10 mouse cellular contexts compared by ENCODE assay signal in the genomic region with DNA sequence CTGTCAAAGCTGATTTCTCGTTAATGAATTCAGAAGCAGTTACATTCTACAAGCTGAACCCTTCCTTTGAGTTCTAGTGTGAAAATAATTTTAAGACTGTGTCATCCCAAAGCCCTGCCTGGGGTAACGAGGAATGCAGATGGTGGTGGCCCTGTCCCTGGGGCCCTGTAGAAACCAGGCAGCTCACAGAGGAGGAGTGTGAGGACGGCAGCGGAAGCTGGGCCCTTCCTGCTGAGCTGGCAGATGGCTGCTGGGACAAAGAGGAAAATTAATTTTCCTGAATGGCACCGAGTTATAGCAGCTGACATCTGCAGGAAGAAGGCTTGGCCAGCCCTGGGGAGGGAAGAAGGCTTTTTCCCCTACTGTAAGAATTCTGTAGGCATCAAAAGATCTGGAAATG.
DNase-seq lines count a peak whose midpoint lies in the region; ATAC-seq and TF ChIP-seq lines count a peak whose summit lies in the region.
"Had no signal": no experiment of that assay in that cellular context is flagged by ENCODE, and none has a peak within 500 bp of the region (broad histone marks: within the 10 kb centered on the region; RNA-seq: fewer than 3 reads in every experiment).

No protein-coding gene starts in this region.

- peak overlapping the region; percentile 45 for H3K27ac ChIP-seq in hindbrain, embryonic 10.5 days
- no peak overlapping the region for H3K27ac ChIP-seq in hindbrain, embryonic 11.5 days (ENCODE audit: low read depth, low read length)
- peak overlapping the region; percentile 11; the same call in 1 of the 2 replicates for H3K27ac ChIP-seq in forebrain, embryonic 13.5 days
- 0 out of 2 replicates have a peak overlapping the region, but pooled peaks have one; percentile 33 for H3K27ac ChIP-seq in limb, embryonic 14.5 days (replicated peaks; ENCODE audit: low read depth, low read length)
- H3K27ac ChIP-seq: layer of hippocampus, adult 2 months had no signal

- H3K4me1 ChIP-seq in hindbrain, embryonic 10.5 days (replicated peaks) = peaks cover 55% of the 10 kb centered on the region
- no peaks in the 10 kb centered on the region for H3K4me1 ChIP-seq in hindbrain, embryonic 11.5 days (replicated peaks; ENCODE audit: control insufficient read depth, insufficient read depth, low read length)
- peaks cover 25% of the 10 kb centered on the region; the same call in 1 of the 2 replicates for H3K4me1 ChIP-seq in forebrain, embryonic 13.5 days
- peaks cover 4% of the 10 kb centered on the region for H3K4me1 ChIP-seq in limb, embryonic 14.5 days (ENCODE audit: control insufficient read depth, insufficient read depth, low read length)

- TF ChIP-seq POLR2A in limb, embryonic 14.5 days (IDR thresholded peaks at IDR 0.05; ENCODE audit: borderline replicate concordance, extremely low read depth, insufficient read depth, insufficient read length) = no peak

- 55% methylated on average over 5 of the region's 5 CpGs for WGBS in hindbrain, embryonic 10.5 days
- 46% methylated on average over 5 of the region's 5 CpGs for WGBS in hindbrain, embryonic 11.5 days
- WGBS in forebrain, embryonic 13.5 days = 57% methylated on average over 5 of the region's 5 CpGs
- 39% methylated on average over 5 of the region's 5 CpGs for WGBS in limb, embryonic 14.5 days

- H3K4me2 ChIP-seq in hindbrain, embryonic 11.5 days (replicated peaks; ENCODE audit: low read depth, low read length) = no peak overlapping the region
- H3K4me2 ChIP-seq in forebrain, embryonic 13.5 days = no peak overlapping the region
- H3K4me2 ChIP-seq in limb, embryonic 14.5 days (replicated peaks; ENCODE audit: low read depth, low read length, severe bottlenecking) = no peak overlapping the region

- H3K9me3 ChIP-seq in hindbrain, embryonic 10.5 days = no peaks in the 10 kb centered on the region
- no peaks in the 10 kb centered on the region for H3K9me3 ChIP-seq in hindbrain, embryonic 11.5 days (ENCODE audit: control insufficient read depth, low read length)
- H3K9me3 ChIP-seq in forebrain, embryonic 13.5 days (replicated peaks) = no peaks in the 10 kb centered on the region
- no peaks in the 10 kb centered on the region for H3K9me3 ChIP-seq in limb, embryonic 14.5 days (ENCODE audit: control insufficient read depth, low read length)
- H3K9me3 ChIP-seq: megakaryocyte, embryonic 14.5 days had no signal

- DNase-seq in hindbrain, embryonic 10.5 days (ENCODE audit: low spot score) = no peak
- no peak for DNase-seq in hindbrain, embryonic 11.5 days (ENCODE audit: low spot score)
- DNase-seq in cerebellum, adult 11-12 months = peak; percentile 80
- DNase-seq in limb, embryonic 14.5 days (ENCODE audit: low spot score) = no peak
- no peak for DNase-seq in adrenal gland, adult 8-10 months
- DNase-seq in urinary bladder, postnatal 36 days (ENCODE audit: low spot score in 2 of 2) = no peak
- no peak for DNase-seq in adipocyte (ENCODE audit: low spot score)

- no peak overlapping the region for H3K9ac ChIP-seq in hindbrain, embryonic 11.5 days (ENCODE audit: low read depth, low read length)
- no peak overlapping the region for H3K9ac ChIP-seq in forebrain, embryonic 13.5 days
- H3K9ac ChIP-seq in limb, embryonic 14.5 days (ENCODE audit: low read depth, low read length, severe bottlenecking) = no peak overlapping the region

- H3K4me3 ChIP-seq in hindbrain, embryonic 10.5 days = no peak overlapping the region
- no peak overlapping the region for H3K4me3 ChIP-seq in hindbrain, embryonic 11.5 days (ENCODE audit: low read depth, low read length)
- H3K4me3 ChIP-seq in forebrain, embryonic 13.5 days = no peak overlapping the region
- H3K4me3 ChIP-seq in limb, embryonic 14.5 days (replicated peaks; ENCODE audit: low read length) = no peak overlapping the region
- H3K4me3 ChIP-seq: layer of hippocampus, adult 2 months; megakaryocyte, embryonic 14.5 days had no signal

- no peaks in the 10 kb centered on the region for H3K36me3 ChIP-seq in hindbrain, embryonic 10.5 days
- no peaks in the 10 kb centered on the region for H3K36me3 ChIP-seq in hindbrain, embryonic 11.5 days (ENCODE audit: control insufficient read depth, insufficient read depth, low read length)
- no peaks in the 10 kb centered on the region for H3K36me3 ChIP-seq in forebrain, embryonic 13.5 days (ENCODE audit: poor library complexity, severe bottlenecking)
- H3K36me3 ChIP-seq in limb, embryonic 14.5 days (ENCODE audit: control insufficient read depth, insufficient read depth, low read length) = no peaks in the 10 kb centered on the region

- ATAC-seq in hindbrain, embryonic 11.5 days (ENCODE audit: low FRiP score) = no peak; the same call in 1 of the 2 replicates
- ATAC-seq in forebrain, embryonic 13.5 days = peak; percentile 39; the same call in 1 of the 2 replicates
- no peak for ATAC-seq in limb, embryonic 14.5 days (ENCODE audit: low FRiP score, low read depth)

- H3K27me3 ChIP-seq in hindbrain, embryonic 10.5 days (ENCODE audit: insufficient read depth, poor library complexity, severe bottlenecking) = no peaks in the 10 kb centered on the region
- H3K27me3 ChIP-seq in hindbrain, embryonic 11.5 days (ENCODE audit: control insufficient read depth, insufficient read depth, low read length) = no peaks in the 10 kb centered on the region
- H3K27me3 ChIP-seq in forebrain, embryonic 13.5 days = no peaks in the 10 kb centered on the region
- H3K27me3 ChIP-seq in limb, embryonic 14.5 days (ENCODE audit: control insufficient read depth, insufficient read depth, low read length) = no peaks in the 10 kb centered on the region
- H3K27me3 ChIP-seq: megakaryocyte, embryonic 14.5 days had no signal
